Mouse (Mus musculus): ENCODE measurements around the gene Bcl7b. TPM values are rescaled to one million over a fixed set of nuclear protein-coding genes. Genes with fewer than 3 reads are reported as not detected.

Bcl7b gene
- polyA plus RNA-seq, 1 experiment: 31.0 TPM

GRCm38 (mm10) chr5:135144469-135144868, 23.6 kb upstream of the Bcl7b start:
- Histone ChIP-seq H3K4me1 (ENCODE audit: control insufficient read depth, insufficient read depth, low read length) (no peaks in the 10 kb centered on the region), H3K4me3 (ENCODE audit: insufficient read depth, low read length) (no peak overlapping the region), H3K27ac (ENCODE audit: insufficient read depth, low read length) (no peak overlapping the region)
- TF ChIP-seq POLR2A (IDR thresholded peaks at IDR 0.05; ENCODE audit: low read depth, low read length) (no peak), CTCF (IDR thresholded peaks at IDR 0.05; ENCODE audit: borderline replicate concordance, insufficient read depth, low read length) (no peak)

GRCm38 (mm10) chr5:135145532-135145931, 22.6 kb upstream of the Bcl7b start:
- Histone ChIP-seq H3K27ac (ENCODE audit: insufficient read depth, low read length) (no peak overlapping the region), H3K4me1 (ENCODE audit: control insufficient read depth, insufficient read depth, low read length) (peaks cover 3% of the 10 kb centered on the region; the same call in 1 of the 2 replicates), H3K4me3 (ENCODE audit: insufficient read depth, low read length) (no peak overlapping the region)
- TF ChIP-seq CTCF (IDR thresholded peaks at IDR 0.05; ENCODE audit: borderline replicate concordance, insufficient read depth, low read length) (no peak), POLR2A (IDR thresholded peaks at IDR 0.05; ENCODE audit: low read depth, low read length) (no peak)

GRCm38 (mm10) chr5:135145955-135146354, 22.1 kb upstream of the Bcl7b start:
- Histone ChIP-seq H3K4me1 (ENCODE audit: control insufficient read depth, insufficient read depth, low read length) (peaks cover 3% of the 10 kb centered on the region; the same call in 1 of the 2 replicates), H3K27ac (ENCODE audit: insufficient read depth, low read length) (no peak overlapping the region), H3K4me3 (ENCODE audit: insufficient read depth, low read length) (no peak overlapping the region)
- TF ChIP-seq POLR2A (IDR thresholded peaks at IDR 0.05; ENCODE audit: low read depth, low read length) (no peak), CTCF (IDR thresholded peaks at IDR 0.05; ENCODE audit: borderline replicate concordance, insufficient read depth, low read length) (no peak)

GRCm38 (mm10) chr5:135148715-135149052, 19.4 kb upstream of the Bcl7b start:
- H3K4me3 ChIP-seq (ENCODE audit: insufficient read depth, low read length): peak overlapping the region; percentile 55
- H3K27ac ChIP-seq (ENCODE audit: insufficient read depth, low read length): peak overlapping the region; percentile 38
- peaks cover 3% of the 10 kb centered on the region; the same call in 1 of the 2 replicates for H3K4me1 ChIP-seq (ENCODE audit: control insufficient read depth, insufficient read depth, low read length)
- TF ChIP-seq POLR2A (IDR thresholded peaks at IDR 0.05; ENCODE audit: low read depth, low read length): peak; percentile 81
- no peak for TF ChIP-seq CTCF (IDR thresholded peaks at IDR 0.05; ENCODE audit: borderline replicate concordance, insufficient read depth, low read length)

GRCm38 (mm10) chr5:135149053-135149819, 18.8 kb upstream of the Bcl7b start, which contains the start of gene Tbl2:
Gene Tbl2 (plus strand): TSS chr5:135149657.
- peak within 1 kb of the TSS; percentile 58 for H3K27ac ChIP-seq (ENCODE audit: insufficient read depth, low read length)
- peaks cover 3% of the 10 kb centered on the region; the same call in 1 of the 2 replicates for H3K4me1 ChIP-seq (ENCODE audit: control insufficient read depth, insufficient read depth, low read length)
- H3K4me3 ChIP-seq (ENCODE audit: insufficient read depth, low read length): peak within 1 kb of the TSS; percentile 83
- no peak for TF ChIP-seq CTCF (IDR thresholded peaks at IDR 0.05; ENCODE audit: borderline replicate concordance, insufficient read depth, low read length)
- TF ChIP-seq POLR2A (IDR thresholded peaks at IDR 0.05; ENCODE audit: low read depth, low read length): peak; percentile 96

- no peak overlapping the region for H3K27ac ChIP-seq (ENCODE audit: insufficient read depth, low read length)
- no peak for TF ChIP-seq CTCF (IDR thresholded peaks at IDR 0.05; ENCODE audit: borderline replicate concordance, insufficient read depth, low read length)
- no peak for TF ChIP-seq POLR2A (IDR thresholded peaks at IDR 0.05; ENCODE audit: low read depth, low read length)
- H3K4me3 ChIP-seq (ENCODE audit: insufficient read depth, low read length): peak overlapping the region; percentile 83
- peaks cover 3% of the 10 kb centered on the region; the same call in 1 of the 2 replicates for H3K4me1 ChIP-seq (ENCODE audit: control insufficient read depth, insufficient read depth, low read length)
Measured at GRCm38 (mm10) chr5:135149820-135150178, 18.3 kb upstream of the Bcl7b start.

GRCm38 (mm10) chr5:135156496-135156895, 11.6 kb upstream of the Bcl7b start:
- Histone ChIP-seq H3K4me3 (ENCODE audit: insufficient read depth, low read length) (no peak overlapping the region), H3K4me1 (ENCODE audit: control insufficient read depth, insufficient read depth, low read length) (no peaks in the 10 kb centered on the region), H3K27ac (ENCODE audit: insufficient read depth, low read length) (no peak overlapping the region)
- TF ChIP-seq POLR2A (IDR thresholded peaks at IDR 0.05; ENCODE audit: low read depth, low read length) (no peak), CTCF (IDR thresholded peaks at IDR 0.05; ENCODE audit: borderline replicate concordance, insufficient read depth, low read length) (no peak)

- peak overlapping the region; percentile 55; the same call in 1 of the 2 replicates for H3K27ac ChIP-seq (ENCODE audit: insufficient read depth, low read length)
- no peak overlapping the region for H3K4me3 ChIP-seq (ENCODE audit: insufficient read depth, low read length)
- TF ChIP-seq CTCF (IDR thresholded peaks at IDR 0.05; ENCODE audit: borderline replicate concordance, insufficient read depth, low read length) (no peak), POLR2A (IDR thresholded peaks at IDR 0.05; ENCODE audit: low read depth, low read length) (no peak)
- H3K4me1 ChIP-seq (ENCODE audit: control insufficient read depth, insufficient read depth, low read length): no peaks in the 10 kb centered on the region
Measured at GRCm38 (mm10) chr5:135161221-135161620, 6.9 kb upstream of the Bcl7b start.

GRCm38 (mm10) chr5:135161650-135162049, 6.4 kb upstream of the Bcl7b start:
- TF ChIP-seq CTCF (IDR thresholded peaks at IDR 0.05; ENCODE audit: borderline replicate concordance, insufficient read depth, low read length) (no peak), POLR2A (IDR thresholded peaks at IDR 0.05; ENCODE audit: low read depth, low read length) (no peak)
- Histone ChIP-seq H3K4me3 (ENCODE audit: insufficient read depth, low read length) (no peak overlapping the region), H3K4me1 (ENCODE audit: control insufficient read depth, insufficient read depth, low read length) (no peaks in the 10 kb centered on the region), H3K27ac (ENCODE audit: insufficient read depth, low read length) (peak overlapping the region; percentile 55; the same call in 1 of the 2 replicates)

GRCm38 (mm10) chr5:135162361-135162760, 5.7 kb upstream of the Bcl7b start:
- no peak for TF ChIP-seq POLR2A (IDR thresholded peaks at IDR 0.05; ENCODE audit: low read depth, low read length)
- no peak for TF ChIP-seq CTCF (IDR thresholded peaks at IDR 0.05; ENCODE audit: borderline replicate concordance, insufficient read depth, low read length)
- no peak overlapping the region for H3K4me3 ChIP-seq (ENCODE audit: insufficient read depth, low read length)
- no peak overlapping the region for H3K27ac ChIP-seq (ENCODE audit: insufficient read depth, low read length)
- H3K4me1 ChIP-seq (ENCODE audit: control insufficient read depth, insufficient read depth, low read length): no peaks in the 10 kb centered on the region
